Mouse (Mus musculus) myocyte (in vitro differentiated cells): ENCODE measurements around the gene Rad51b. TPM values are rescaled to one million over a fixed set of nuclear protein-coding genes. Genes with fewer than 3 reads are reported as not detected.

Experiments
- H3K27me3 ChIP-seq: one replicate; pipeline ENCODE4 v1.6.1; 2011; ENCODE audit not compliant: control insufficient read depth, insufficient read depth, insufficient read length
- H3K36me3 ChIP-seq: one replicate; pipeline ENCODE4 v1.6.1; 2011; ENCODE audit not compliant: control insufficient read depth, insufficient read depth
- H3K4me2 ChIP-seq: one replicate; pipeline ENCODE4 v1.6.1; 2011; ENCODE audit warnings: low read depth, control low read depth
- H3K4me3 ChIP-seq: one replicate; pipeline ENCODE4 v1.5.1; 2011; ENCODE audit warnings: mild to moderate bottlenecking, control low read depth, moderate library complexity
- H3K79me2 ChIP-seq: one replicate; pipeline ENCODE4 v1.6.1; 2011; ENCODE audit not compliant: control insufficient read depth, insufficient read depth
- H3ac ChIP-seq: one replicate; pipeline ENCODE4 v1.6.1; 2011; ENCODE audit not compliant: control insufficient read depth, insufficient read length
- CEBPB ChIP-seq: IDR thresholded peaks from 2 replicates; pipeline ENCODE4 v1.6.1; 2011; ENCODE audit warnings: mild to moderate bottlenecking, moderate library complexity; ENCODE audit not compliant: poor library complexity, insufficient read depth, severe bottlenecking
- E2F4 ChIP-seq: IDR thresholded peaks from one replicate; pipeline ENCODE4 v1.6.1; 2011; ENCODE audit warnings: mild to moderate bottlenecking, control low read depth, moderate library complexity; ENCODE audit not compliant: insufficient read depth
- MAX ChIP-seq: IDR thresholded peaks from one replicate; pipeline ENCODE4 v1.6.1; 2011; ENCODE audit warnings: low read depth, mild to moderate bottlenecking, control low read depth
- MYOD1 ChIP-seq, 3 experiments: IDR thresholded peaks; one replicate each; pipeline ENCODE4 v1.6.1; 2011; ENCODE audit warnings: control low read depth in 2 of 3, low read depth in 2 of 3, mild to moderate bottlenecking in 2 of 3, moderate library complexity in 1 of 3; ENCODE audit not compliant: insufficient read length in 2 of 3, control insufficient read depth in 1 of 3
- MYOG ChIP-seq, 3 experiments: IDR thresholded peaks; one replicate each; pipeline ENCODE4 v1.6.1; 2011; ENCODE audit warnings: control low read depth in 2 of 3, low read depth in 2 of 3, mild to moderate bottlenecking in 2 of 3; ENCODE audit not compliant: insufficient read length in 2 of 3, control insufficient read depth in 1 of 3, insufficient read depth in 1 of 3
- POLR2A ChIP-seq: IDR thresholded peaks from one replicate; pipeline ENCODE4 v1.6.1; 2011; ENCODE audit warnings: low read depth, mild to moderate bottlenecking, control low read depth, moderate library complexity; ENCODE audit not compliant: insufficient read length
- POLR2AphosphoS2 ChIP-seq: IDR thresholded peaks from one replicate; pipeline ENCODE4 v1.6.1; 2011; ENCODE audit warnings: low read depth, control low read depth; ENCODE audit not compliant: insufficient read length
- REST ChIP-seq: IDR thresholded peaks from one replicate; pipeline ENCODE4 v1.6.1; 2011; ENCODE audit warnings: mild to moderate bottlenecking, control low read depth, moderate library complexity; ENCODE audit not compliant: insufficient read depth, insufficient read length
- SRF ChIP-seq: IDR thresholded peaks from one replicate; pipeline ENCODE4 v1.6.1; 2011; ENCODE audit warnings: low read depth; ENCODE audit not compliant: control insufficient read depth, insufficient read length
- TCF12 ChIP-seq: IDR thresholded peaks from one replicate; pipeline ENCODE4 v1.6.1; 2011; ENCODE audit warnings: mild to moderate bottlenecking, control low read depth; ENCODE audit not compliant: poor library complexity, insufficient read depth, severe bottlenecking
- TCF3 ChIP-seq: IDR thresholded peaks from one replicate; pipeline ENCODE4 v1.6.1; 2011; ENCODE audit warnings: low read depth, control low read depth; ENCODE audit not compliant: insufficient read length
- USF1 ChIP-seq: IDR thresholded peaks from one replicate; pipeline ENCODE4 v1.6.1; 2011; ENCODE audit warnings: low read depth, mild to moderate bottlenecking, control low read depth, moderate library complexity
- polyA plus RNA-seq: library from polyadenylated mRNA; unstranded; fragments of >200 nt; fragmentation: generic; extraction: Trizol; gene quantifications from one replicate; pipeline ENCODE4 v1.2.1, GENCODE M21; 2012; ENCODE audit warnings: missing spikeins

Rad51b gene
- polyA plus RNA-seq, 1 experiment: 1.8 TPM

GRCm38 (mm10) chr12:79409126-79409860, 112.2 kb downstream of the Rad51b start:
- no peaks in the 10 kb centered on the region for H3K79me2 ChIP-seq
- no peaks in the 10 kb centered on the region for H3K27me3 ChIP-seq

GRCm38 (mm10) chr12:79412894-79413507, 115.9 kb downstream of the Rad51b start:
- no peaks in the 10 kb centered on the region for H3K27me3 ChIP-seq
- no peak overlapping the region for H3ac ChIP-seq
- no peaks in the 10 kb centered on the region for H3K36me3 ChIP-seq
- TF ChIP-seq TCF3 (no peak), POLR2A (no peak), SRF (no peak), MYOD1 (IDR thresholded peaks at IDR 0.05; ENCODE audit: control insufficient read depth in 1 of 3, insufficient read length in 2 of 3, low read depth in 2 of 3) (no peak), REST (no peak), MAX (no peak), TCF12 (no peak), MYOG (IDR thresholded peaks at IDR 0.05; ENCODE audit: control insufficient read depth in 1 of 3, insufficient read depth in 1 of 3, insufficient read length in 2 of 3, low read depth in 2 of 3) (no peak), POLR2AphosphoS2 (no peak)
- no peak overlapping the region for H3K4me3 ChIP-seq
- no peaks in the 10 kb centered on the region for H3K79me2 ChIP-seq
- H3K4me2 ChIP-seq: no peak overlapping the region

More at GRCm38 (mm10) chr12:79409126-79409860, 112.2 kb downstream of the Rad51b start:
- Histone ChIP-seq H3K36me3 (no peaks in the 10 kb centered on the region), H3ac (no peak overlapping the region), H3K4me3 (no peak overlapping the region), H3K4me2 (no peak overlapping the region)
- no peak for TF ChIP-seq SRF
- TF ChIP-seq TCF12: no peak
- TF ChIP-seq POLR2AphosphoS2: no peak
- TF ChIP-seq USF1: no peak
- TF ChIP-seq TCF3: no peak
- TF ChIP-seq REST: no peak
- TF ChIP-seq CEBPB: no peak
- TF ChIP-seq MAX: no peak
- no peak for TF ChIP-seq MYOG (IDR thresholded peaks at IDR 0.05; ENCODE audit: control insufficient read depth in 1 of 3, insufficient read depth in 1 of 3, insufficient read length in 2 of 3, low read depth in 2 of 3)
- no peak for TF ChIP-seq MYOD1 (IDR thresholded peaks at IDR 0.05; ENCODE audit: control insufficient read depth in 1 of 3, insufficient read length in 2 of 3, low read depth in 2 of 3)
- TF ChIP-seq E2F4: no peak
- no peak for TF ChIP-seq POLR2A

GRCm38 (mm10) chr12:79417360-79417759, 120.3 kb downstream of the Rad51b start:
- no peaks in the 10 kb centered on the region for H3K27me3 ChIP-seq
- H3K79me2 ChIP-seq: no peaks in the 10 kb centered on the region
- no peak overlapping the region for H3K4me2 ChIP-seq
- no peak overlapping the region for H3K4me3 ChIP-seq
- H3ac ChIP-seq: no peak overlapping the region
- H3K36me3 ChIP-seq: no peaks in the 10 kb centered on the region
- TF ChIP-seq MYOG (IDR thresholded peaks at IDR 0.05; ENCODE audit: control insufficient read depth in 1 of 3, insufficient read depth in 1 of 3, insufficient read length in 2 of 3, low read depth in 2 of 3): no peak
- TF ChIP-seq POLR2AphosphoS2: no peak
- TF ChIP-seq POLR2A: no peak
- TF ChIP-seq E2F4: no peak
- no peak for TF ChIP-seq USF1
- TF ChIP-seq TCF12: no peak
- TF ChIP-seq MYOD1 (IDR thresholded peaks at IDR 0.05; ENCODE audit: control insufficient read depth in 1 of 3, insufficient read length in 2 of 3, low read depth in 2 of 3): no peak
- TF ChIP-seq CEBPB: no peak
- TF ChIP-seq SRF: no peak
- TF ChIP-seq MAX: no peak
- no peak for TF ChIP-seq REST
- no peak for TF ChIP-seq TCF3

GRCm38 (mm10) chr12:79420605-79421004, 123.5 kb downstream of the Rad51b start:
- H3K36me3 ChIP-seq: no peaks in the 10 kb centered on the region
- peak overlapping the region; percentile 40 for H3K4me2 ChIP-seq
- H3K27me3 ChIP-seq: no peaks in the 10 kb centered on the region
- no peaks in the 10 kb centered on the region for H3K79me2 ChIP-seq
- H3K4me3 ChIP-seq: no peak overlapping the region
- no peak for TF ChIP-seq CEBPB
- no peak for TF ChIP-seq REST
- TF ChIP-seq E2F4: no peak
- no peak for TF ChIP-seq MYOG (IDR thresholded peaks at IDR 0.05; ENCODE audit: control insufficient read depth in 1 of 3, insufficient read depth in 1 of 3, insufficient read length in 2 of 3, low read depth in 2 of 3)
- TF ChIP-seq POLR2A: no peak
- TF ChIP-seq MAX: no peak
- no peak for TF ChIP-seq POLR2AphosphoS2
- TF ChIP-seq MYOD1 (IDR thresholded peaks at IDR 0.05; ENCODE audit: control insufficient read depth in 1 of 3, insufficient read length in 2 of 3, low read depth in 2 of 3): no peak
- no peak for TF ChIP-seq USF1
- TF ChIP-seq TCF3: no peak
- no peak for TF ChIP-seq SRF
- no peak for TF ChIP-seq TCF12
- H3ac ChIP-seq: no peak overlapping the region
